Mouse (Mus musculus): ENCODE results near the gene Vasn. TPM values are rescaled to one million over a fixed set of nuclear protein-coding genes. Genes with fewer than 3 reads are reported as not detected.
"Not testable (repeated sequence)": the region's sequence is repeated elsewhere in the genome, so short reads cannot be mapped to it uniquely, and the experiment has no call there.

Vasn gene
- polyA plus RNA-seq, 1 experiment = 4.4 TPM

- H3K27ac ChIP-seq (replicated peaks; ENCODE audit: low read depth, low read length) = no peak overlapping the region
- H3K4me1 ChIP-seq (ENCODE audit: control insufficient read depth, insufficient read depth, insufficient read length, low read length) = peaks cover 8% of the 10 kb centered on the region
- H3K4me3 ChIP-seq (ENCODE audit: insufficient read depth, low read depth, low read length) = no peak overlapping the region
Measured at GRCm38 (mm10) chr16:4659326-4659725, 19.6 kb downstream of the Vasn start.

- no peak overlapping the region for H3K27ac ChIP-seq (replicated peaks; ENCODE audit: low read depth, low read length)
- H3K4me3 ChIP-seq (ENCODE audit: insufficient read depth, low read depth, low read length) = no peak overlapping the region
- no peaks in the 10 kb centered on the region for H3K4me1 ChIP-seq (ENCODE audit: control insufficient read depth, insufficient read depth, insufficient read length, low read length)
Measured at GRCm38 (mm10) chr16:4661605-4662004, 21.9 kb downstream of the Vasn start.

DNA sequence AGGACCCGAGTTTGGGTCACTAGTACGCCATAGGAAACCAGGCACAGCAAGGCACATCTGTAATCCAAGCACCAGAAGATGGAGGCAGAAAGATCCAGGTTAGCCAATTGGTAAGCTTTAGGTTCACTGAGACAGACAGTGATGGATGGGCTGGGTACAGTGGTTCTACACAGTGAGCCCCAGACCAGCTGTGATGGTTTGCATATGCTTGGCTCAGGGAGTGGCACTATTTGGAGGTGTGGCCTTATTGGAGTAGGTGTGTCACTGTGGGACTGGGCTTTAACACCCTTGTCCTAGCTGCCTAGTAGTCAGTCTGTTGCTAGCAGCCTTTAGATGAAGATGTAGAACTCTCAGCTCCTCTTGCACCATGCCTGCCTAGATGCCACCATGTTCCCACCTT is 24.1 kb downstream of the Vasn start:
- Histone ChIP-seq H3K4me3 (ENCODE audit: insufficient read depth, low read depth, low read length) (no peak overlapping the region), H3K27ac (replicated peaks; ENCODE audit: low read depth, low read length) (no peak overlapping the region), H3K4me1 (ENCODE audit: control insufficient read depth, insufficient read depth, insufficient read length, low read length) (no peaks in the 10 kb centered on the region)

DNA sequence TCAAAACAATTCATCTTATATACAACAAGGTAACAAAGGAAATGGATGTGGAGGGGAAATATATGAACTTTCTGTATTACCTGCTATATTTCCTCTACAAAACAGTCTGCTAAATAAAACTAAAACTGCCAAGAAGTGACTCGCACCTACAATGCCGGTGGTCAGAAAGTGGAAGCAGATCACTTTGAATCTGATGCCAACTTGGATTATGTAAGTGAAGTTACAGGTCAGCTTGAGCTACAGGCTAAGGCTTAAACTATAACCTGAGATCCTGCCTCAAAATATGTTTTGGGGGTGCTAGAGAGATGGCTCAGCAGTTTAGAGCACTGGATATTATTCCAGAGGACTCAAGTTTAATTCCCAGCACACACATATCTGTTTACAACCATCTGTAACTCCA is 26.0 kb downstream of the Vasn start:
- H3K4me1 ChIP-seq (ENCODE audit: control insufficient read depth, insufficient read depth, insufficient read length, low read length) = no peaks in the 10 kb centered on the region
- no peak overlapping the region for H3K4me3 ChIP-seq (ENCODE audit: insufficient read depth, low read depth, low read length)
- H3K27ac ChIP-seq (replicated peaks; ENCODE audit: low read depth, low read length) = no peak overlapping the region

DNA sequence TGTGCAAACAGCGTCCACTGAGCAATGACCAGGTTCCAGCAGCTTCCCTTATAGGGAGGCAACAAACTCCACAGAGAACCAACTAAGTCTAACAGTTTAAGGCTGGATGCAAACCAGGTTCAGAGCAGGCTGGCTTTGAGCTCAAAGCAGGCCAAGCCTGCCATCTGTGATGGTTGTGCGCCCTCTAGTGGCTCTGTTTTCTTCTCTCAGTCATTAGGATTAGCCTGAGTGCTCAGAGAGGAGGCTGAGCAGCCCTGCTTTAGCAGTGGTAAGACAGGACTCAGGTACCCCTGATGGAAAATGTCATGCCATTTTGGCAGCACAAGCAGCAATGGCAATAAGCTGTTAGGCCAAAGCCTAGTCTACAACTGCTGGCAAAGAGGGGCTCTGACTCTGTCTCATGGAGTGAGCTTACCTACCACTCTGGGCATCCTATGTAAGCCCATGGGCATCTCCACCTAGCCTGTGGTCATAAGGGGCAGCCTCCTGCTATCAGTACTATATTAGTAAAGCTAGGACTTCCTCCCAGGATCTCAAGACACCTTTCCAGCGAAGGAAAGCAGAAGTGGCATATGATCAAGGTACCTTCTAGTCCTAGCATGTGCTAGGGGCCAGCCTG is 27.6 kb downstream of the Vasn start:
- H3K4me1 ChIP-seq (ENCODE audit: control insufficient read depth, insufficient read depth, insufficient read length, low read length) = no peaks in the 10 kb centered on the region
- no peak overlapping the region for H3K27ac ChIP-seq (replicated peaks; ENCODE audit: low read depth, low read length)
- no peak overlapping the region for H3K4me3 ChIP-seq (ENCODE audit: insufficient read depth, low read depth, low read length)

- Histone ChIP-seq H3K4me3 (ENCODE audit: insufficient read depth, low read depth, low read length) (no peak overlapping the region), H3K4me1 (ENCODE audit: control insufficient read depth, insufficient read depth, insufficient read length, low read length) (no peaks in the 10 kb centered on the region), H3K27ac (replicated peaks; ENCODE audit: low read depth, low read length) (no peak overlapping the region)
Measured at GRCm38 (mm10) chr16:4670317-4670716, 30.6 kb downstream of the Vasn start.

DNA sequence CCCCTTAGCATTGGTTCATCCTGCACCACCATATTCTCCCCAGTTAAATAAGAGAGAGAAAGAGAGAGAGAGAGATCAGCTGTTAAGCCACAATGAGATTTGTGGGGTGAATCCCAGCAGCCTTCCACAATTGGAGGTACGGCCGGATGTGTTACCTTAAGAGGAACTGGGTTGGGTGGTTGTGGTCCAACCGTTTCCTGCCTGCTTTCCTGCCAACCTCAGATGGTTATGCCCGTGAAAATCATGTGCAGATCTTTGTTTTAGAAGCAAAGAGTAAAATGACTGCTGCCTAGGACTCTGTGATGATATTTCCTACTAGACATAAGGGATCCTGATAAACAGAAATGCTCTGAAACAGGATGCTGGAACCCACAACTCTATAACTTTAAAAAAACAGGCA is 34.4 kb downstream of the Vasn start:
- Histone ChIP-seq H3K27ac (replicated peaks; ENCODE audit: low read depth, low read length) (no peak overlapping the region), H3K4me3 (ENCODE audit: insufficient read depth, low read depth, low read length) (no peak overlapping the region), H3K4me1 (ENCODE audit: control insufficient read depth, insufficient read depth, insufficient read length, low read length) (peaks cover 3% of the 10 kb centered on the region; the same call in 1 of the 2 replicates)

- Histone ChIP-seq H3K4me3 (ENCODE audit: insufficient read depth, low read depth, low read length) (no peak overlapping the region), H3K27ac (replicated peaks; ENCODE audit: low read depth, low read length) (no peak overlapping the region)
Measured at GRCm38 (mm10) chr16:4676836-4677235, 37.1 kb downstream of the Vasn start.

GRCm38 (mm10) chr16:4678080-4678479 is 38.3 kb downstream of the Vasn start:
- H3K27ac ChIP-seq (replicated peaks; ENCODE audit: low read depth, low read length) = no peak overlapping the region
- peaks cover 3% of the 10 kb centered on the region; the same call in 1 of the 2 replicates for H3K4me1 ChIP-seq (ENCODE audit: control insufficient read depth, insufficient read depth, insufficient read length, low read length)
- H3K4me3 ChIP-seq (ENCODE audit: insufficient read depth, low read depth, low read length) = no peak overlapping the region; the same call in 1 of the 2 replicates

More at GRCm38 (mm10) chr16:4676836-4677235, 37.1 kb downstream of the Vasn start:
- H3K4me1 ChIP-seq (ENCODE audit: control insufficient read depth, insufficient read depth, insufficient read length, low read length) = peaks cover 3% of the 10 kb centered on the region; the same call in 1 of the 2 replicates

GRCm38 (mm10) chr16:4679121-4680018 is 39.6 kb downstream of the Vasn start, which contains the start of gene Coro7:
TSS of gene Coro7 (minus strand) at chr16:4679777.
- Histone ChIP-seq H3K4me3 (ENCODE audit: insufficient read depth, low read depth, low read length) (peak within 1 kb of the TSS; percentile 71), H3K4me1 (ENCODE audit: control insufficient read depth, insufficient read depth, insufficient read length, low read length) (peaks cover 3% of the 10 kb centered on the region; the same call in 1 of the 2 replicates), H3K27ac (replicated peaks; ENCODE audit: low read depth, low read length) (0 out of 2 replicates have a peak within 1 kb of the TSS, but pooled peaks have one; percentile 18)

- not testable (repeated sequence) for H3K4me3 ChIP-seq (ENCODE audit: insufficient read depth, low read depth, low read length); H3K27ac ChIP-seq (replicated peaks; ENCODE audit: low read depth, low read length)
Measured at GRCm38 (mm10) chr16:4680922-4681455, 41.2 kb downstream of the Vasn start.

GRCm38 (mm10) chr16:4682628-4683179 is 43.0 kb downstream of the Vasn start:
- H3K4me3 ChIP-seq (ENCODE audit: insufficient read depth, low read depth, low read length) = peak overlapping the region; percentile 69
- peak overlapping the region; percentile 94 for H3K27ac ChIP-seq (replicated peaks; ENCODE audit: low read depth, low read length)

More at GRCm38 (mm10) chr16:4680922-4681455, 41.2 kb downstream of the Vasn start:
- H3K4me1 ChIP-seq (ENCODE audit: control insufficient read depth, insufficient read depth, insufficient read length, low read length) = not testable (repeated sequence)

DNA sequence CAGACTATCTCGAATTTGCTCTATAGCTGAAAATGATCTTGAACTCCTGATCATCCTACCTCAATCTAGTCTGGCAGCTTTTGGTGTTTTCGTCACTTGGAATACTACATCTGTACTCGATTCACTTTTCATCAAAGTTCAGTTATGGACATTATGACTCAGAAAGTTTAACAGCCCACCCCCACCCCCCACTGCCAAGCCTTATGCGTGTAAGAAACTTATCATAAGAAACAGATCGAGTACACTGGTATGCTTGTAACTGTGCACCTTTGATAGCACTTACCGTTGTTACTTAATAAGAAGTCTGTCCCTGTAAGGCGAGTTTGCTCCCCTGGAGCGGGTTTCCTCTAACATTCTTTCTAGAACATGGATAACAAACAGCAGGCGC is 43.4 kb downstream of the Vasn start:
- H3K4me3 ChIP-seq (ENCODE audit: insufficient read depth, low read depth, low read length) = peak overlapping the region; percentile 69
- H3K27ac ChIP-seq (replicated peaks; ENCODE audit: low read depth, low read length) = peak overlapping the region; percentile 94
- H3K4me1 ChIP-seq (ENCODE audit: control insufficient read depth, insufficient read depth, insufficient read length, low read length) = peaks cover 3% of the 10 kb centered on the region; the same call in 1 of the 2 replicates

More at GRCm38 (mm10) chr16:4682628-4683179, 43.0 kb downstream of the Vasn start:
- H3K4me1 ChIP-seq (ENCODE audit: control insufficient read depth, insufficient read depth, insufficient read length, low read length) = peaks cover 3% of the 10 kb centered on the region; the same call in 1 of the 2 replicates

- H3K4me3 ChIP-seq (ENCODE audit: insufficient read depth, low read depth, low read length) = peak overlapping the region; percentile 69
- H3K27ac ChIP-seq (replicated peaks; ENCODE audit: low read depth, low read length) = peak overlapping the region; percentile 94
Measured at GRCm38 (mm10) chr16:4683581-4684456, 44.1 kb downstream of the Vasn start.

More at GRCm38 (mm10) chr16:4683581-4684456, 44.1 kb downstream of the Vasn start:
- H3K4me1 ChIP-seq (ENCODE audit: control insufficient read depth, insufficient read depth, insufficient read length, low read length) = peaks cover 1% of the 10 kb centered on the region; the same call in 1 of the 2 replicates
